ENCODE assay signal across 9 mouse cellular contexts in genomic region chr2:104444776-104445175, GRCm38 (mm10). TPM values are rescaled to one million over a fixed set of nuclear protein-coding genes. Genes with fewer than 3 reads are reported as not detected.
A peak's percentile ranks its signal among the peaks of the same experiment; 100 is the strongest.
DNase-seq lines count a peak whose midpoint lies in the region; ATAC-seq and TF ChIP-seq lines count a peak whose summit lies in the region.
"Had no signal": no experiment of that assay in that cellular context is flagged by ENCODE, and none has a peak within 500 bp of the region (broad histone marks: within the 10 kb centered on the region; RNA-seq: fewer than 3 reads in every experiment).

No protein-coding gene starts in this region.

- peaks cover 27% of the 10 kb centered on the region for H3K36me3 ChIP-seq in embryonic facial prominence, embryonic 14.5 days (ENCODE audit: control insufficient read depth, insufficient read depth, low read length)
- H3K36me3 ChIP-seq in heart, embryonic 10.5 days: peaks cover 28% of the 10 kb centered on the region; the same call in 1 of the 2 replicates
- peaks cover 27% of the 10 kb centered on the region for H3K36me3 ChIP-seq in kidney, embryonic 15.5 days
- H3K36me3 ChIP-seq in liver, embryonic 11.5 days (ENCODE audit: control insufficient read depth, insufficient read depth, low read length): peaks cover 6% of the 10 kb centered on the region; the same call in 1 of the 2 replicates
- 0 out of 2 replicates have a peak, but pooled peaks cover 2% of the 10 kb centered on the region for H3K36me3 ChIP-seq in stomach, postnatal 0 days (ENCODE audit: control insufficient read depth, insufficient read depth, low read length)

- peaks cover 12% of the 10 kb centered on the region; the same call in 1 of the 2 replicates for H3K4me1 ChIP-seq in embryonic facial prominence, embryonic 14.5 days (ENCODE audit: control insufficient read depth, insufficient read depth, low read length)
- peaks cover 14% of the 10 kb centered on the region for H3K4me1 ChIP-seq in heart, embryonic 10.5 days
- H3K4me1 ChIP-seq in kidney, embryonic 15.5 days: no peaks in the 10 kb centered on the region
- H3K4me1 ChIP-seq in liver, embryonic 11.5 days (replicated peaks; ENCODE audit: control insufficient read depth, insufficient read depth, low read length): no peaks in the 10 kb centered on the region
- no peaks in the 10 kb centered on the region for H3K4me1 ChIP-seq in stomach, postnatal 0 days (replicated peaks; ENCODE audit: control insufficient read depth, insufficient read depth)

- no peak for TF ChIP-seq EP300 in stomach, postnatal 0 days (optimal IDR thresholded peaks at IDR 0.05)

- peak; percentile 82 for DNase-seq in CD4-positive, CD25-positive, alpha-beta regulatory T cell, adult 2 months (ENCODE audit: low read depth, low spot score)
- peak; percentile 69 to 76 for DNase-seq in adrenal gland, postnatal 36 days
- DNase-seq in embryonic facial prominence, embryonic 14.5 days (ENCODE audit: low spot score): peak; percentile 77
- peak; percentile 84 for DNase-seq in heart, embryonic 10.5 days (ENCODE audit: low spot score)
- DNase-seq in liver, embryonic 11.5 days (ENCODE audit: low spot score): peak; percentile 42
- peak; percentile 31 to 50 for DNase-seq in natural killer cell, adult 2 months (ENCODE audit: low spot score in 2 of 2)
- DNase-seq in stomach, postnatal 0 days (ENCODE audit: low spot score): peak; percentile 62

- no peaks in the 10 kb centered on the region for H3K9me3 ChIP-seq in embryonic facial prominence, embryonic 14.5 days (ENCODE audit: control insufficient read depth, low read length)
- no peaks in the 10 kb centered on the region for H3K9me3 ChIP-seq in heart, embryonic 10.5 days
- no peaks in the 10 kb centered on the region for H3K9me3 ChIP-seq in kidney, embryonic 15.5 days (replicated peaks)
- H3K9me3 ChIP-seq in liver, embryonic 11.5 days (ENCODE audit: control insufficient read depth, low read length): no peaks in the 10 kb centered on the region
- H3K9me3 ChIP-seq in stomach, postnatal 0 days (ENCODE audit: control insufficient read depth, low read length): no peaks in the 10 kb centered on the region

- no peak overlapping the region for H3K4me3 ChIP-seq in embryonic facial prominence, embryonic 14.5 days (ENCODE audit: low read depth, low read length)
- H3K4me3 ChIP-seq in heart, embryonic 10.5 days: no peak overlapping the region
- H3K4me3 ChIP-seq in kidney, embryonic 15.5 days (replicated peaks): no peak overlapping the region
- H3K4me3 ChIP-seq in liver, embryonic 11.5 days (ENCODE audit: low read depth, low read length): no peak overlapping the region
- no peak overlapping the region for H3K4me3 ChIP-seq in stomach, postnatal 0 days (ENCODE audit: low read depth, low read length)
- H3K4me3 ChIP-seq: erythroblast, embryonic 14.5 days had no signal

- H3K4me2 ChIP-seq in embryonic facial prominence, embryonic 14.5 days (ENCODE audit: low read depth, low read length): no peak overlapping the region
- no peak overlapping the region for H3K4me2 ChIP-seq in kidney, embryonic 15.5 days
- no peak overlapping the region for H3K4me2 ChIP-seq in liver, embryonic 11.5 days
- H3K4me2 ChIP-seq in stomach, postnatal 0 days (replicated peaks; ENCODE audit: low read depth): no peak overlapping the region

- H3K9ac ChIP-seq in embryonic facial prominence, embryonic 14.5 days (ENCODE audit: low read depth, low read length): no peak overlapping the region
- H3K9ac ChIP-seq in kidney, embryonic 15.5 days: no peak overlapping the region
- no peak overlapping the region for H3K9ac ChIP-seq in liver, embryonic 11.5 days (ENCODE audit: low read depth, low read length)
- H3K9ac ChIP-seq in stomach, postnatal 0 days (ENCODE audit: low read length): no peak overlapping the region

- TF ChIP-seq CTCF in stomach, postnatal 0 days (IDR thresholded peaks at IDR 0.05; ENCODE audit: low read depth): peak; percentile 92

- H3K27me3 ChIP-seq in embryonic facial prominence, embryonic 14.5 days (replicated peaks; ENCODE audit: control insufficient read depth, insufficient read depth, low read length): no peaks in the 10 kb centered on the region
- H3K27me3 ChIP-seq in heart, embryonic 10.5 days (ENCODE audit: insufficient read depth, poor library complexity, severe bottlenecking): no peaks in the 10 kb centered on the region
- H3K27me3 ChIP-seq in kidney, embryonic 15.5 days: no peaks in the 10 kb centered on the region
- no peaks in the 10 kb centered on the region for H3K27me3 ChIP-seq in liver, embryonic 11.5 days (replicated peaks; ENCODE audit: control insufficient read depth, insufficient read depth, low read length)
- H3K27me3 ChIP-seq in stomach, postnatal 0 days (ENCODE audit: control insufficient read depth, insufficient read depth, low read length): no peaks in the 10 kb centered on the region

- ATAC-seq in embryonic facial prominence, embryonic 14.5 days (ENCODE audit: low read depth): peak; percentile 84
- ATAC-seq in kidney, embryonic 15.5 days (replicated peaks; ENCODE audit: low FRiP score): peak; percentile 62; the same call in 1 of the 2 replicates
- peak; percentile 62; the same call in 1 of the 2 replicates for ATAC-seq in liver, embryonic 11.5 days (replicated peaks; ENCODE audit: low FRiP score)
- peak; percentile 78; the same call in 1 of the 2 replicates for ATAC-seq in stomach, postnatal 0 days (ENCODE audit: low FRiP score, low TSS enrichment)

- no peak overlapping the region for H3K27ac ChIP-seq in embryonic facial prominence, embryonic 14.5 days (replicated peaks; ENCODE audit: low read depth, low read length)
- no peak overlapping the region for H3K27ac ChIP-seq in heart, embryonic 10.5 days
- no peak overlapping the region for H3K27ac ChIP-seq in kidney, embryonic 15.5 days
- H3K27ac ChIP-seq in liver, embryonic 11.5 days (ENCODE audit: low read depth, low read length): no peak overlapping the region
- H3K27ac ChIP-seq in stomach, postnatal 0 days (replicated peaks): no peak overlapping the region

- 34% methylated on average over 2 of the region's 2 CpGs for WGBS in embryonic facial prominence, embryonic 14.5 days
- WGBS in heart, embryonic 10.5 days: 31% methylated on average over 2 of the region's 2 CpGs
- WGBS in kidney, embryonic 15.5 days: 36% methylated on average over 2 of the region's 2 CpGs
- WGBS in liver, embryonic 11.5 days: 38% methylated on average over 2 of the region's 2 CpGs
- 25% methylated on average over 2 of the region's 2 CpGs for WGBS in stomach, postnatal 0 days

RNA-seq across cellular contexts. Expression of gene D430041D05Rik, which starts 34.0 kb away (rescaled TPM):
- 10 to 100 TPM; 30.1 to 32.8 TPM for total RNA-seq in adrenal gland, postnatal 36 days (2021)
- polyA plus RNA-seq in embryonic facial prominence, embryonic 14.5 days (2014; fragmentation: Nextera tagmentation; extraction: Ambion mirVana): 0.84 and 1.0 TPM in 2 replicates
- polyA plus RNA-seq in heart, embryonic 10.5 days (2016; fragmentation: Nextera tagmentation; extraction: Ambion mirVana): 0.11 and 0.17 TPM in 2 replicates
- 0.49 and 0.66 TPM in 2 replicates for polyA plus RNA-seq in kidney, embryonic 15.5 days (2015; fragmentation: Nextera tagmentation; extraction: Ambion mirVana)
- 0.08 and 0.16 TPM in 2 replicates for polyA plus RNA-seq in liver, embryonic 11.5 days (2014; fragmentation: Nextera tagmentation; extraction: Ambion mirVana)
- 0.06 and 0.08 TPM in 2 replicates for polyA plus RNA-seq in stomach, postnatal 0 days (2015; fragmentation: Nextera tagmentation; extraction: Ambion mirVana)
- polyA plus RNA-seq: erythroblast, embryonic 14.5 days had no signal

RNA-seq across cellular contexts. Expression of gene Hipk3, which starts 49.5 kb away (rescaled TPM):
- 100 to 1,000 TPM; 128 to 148 TPM for total RNA-seq in adrenal gland, postnatal 36 days (2021)
- polyA plus RNA-seq in embryonic facial prominence, embryonic 14.5 days (2014; fragmentation: Nextera tagmentation; extraction: Ambion mirVana): 29.7 and 33.1 TPM in 2 replicates
- 34.2 and 48.1 TPM in 2 replicates for polyA plus RNA-seq in heart, embryonic 10.5 days (2016; fragmentation: Nextera tagmentation; extraction: Ambion mirVana)
- polyA plus RNA-seq in kidney, embryonic 15.5 days (2015; fragmentation: Nextera tagmentation; extraction: Ambion mirVana): 12.1 and 12.4 TPM in 2 replicates
- 17.4 and 18.3 TPM in 2 replicates for polyA plus RNA-seq in liver, embryonic 11.5 days (2014; fragmentation: Nextera tagmentation; extraction: Ambion mirVana)
- 8.8 and 9.8 TPM in 2 replicates for polyA plus RNA-seq in stomach, postnatal 0 days (2015; fragmentation: Nextera tagmentation; extraction: Ambion mirVana)
